Mouse (Mus musculus) kidney, embryonic 14.5 days (tissue): ENCODE data around the gene Gm20767. TPM values are rescaled to one million over a fixed set of nuclear protein-coding genes. Genes with fewer than 3 reads are reported as not detected.
A peak's percentile ranks its signal among the peaks of the same experiment; 100 is the strongest.
"Not testable (repeated sequence)": the region's sequence is repeated elsewhere in the genome, so short reads cannot be mapped to it uniquely, and the experiment has no call there.

Source experiments
- ATAC-seq: fragments of 200-750 bp; cut with Nextera tagmentation; 2 replicates; pipeline ENCODE4 v1.8.0; 2017; ENCODE audit warnings: moderate number of reproducible peaks, mild to moderate bottlenecking, moderate TSS enrichment, moderate library complexity; ENCODE audit not compliant: low FRiP score, low TSS enrichment
- H3K27ac ChIP-seq: fragments of 300-500 bp; sonication (generic); 2 replicates; pipeline ENCODE4 v1.5.1; 2014; ENCODE audit warnings: low read depth, mild to moderate bottlenecking, low read length, moderate library complexity, mixed read lengths
- H3K27me3 ChIP-seq: fragments of 300-500 bp; sonication (generic); 2 replicates; pipeline ENCODE4 v1.6.1; 2014; ENCODE audit warnings: mild to moderate bottlenecking, low read length; ENCODE audit not compliant: control insufficient read depth, insufficient read depth
- H3K36me3 ChIP-seq: fragments of 300-500 bp; sonication (generic); 2 replicates; pipeline ENCODE4 v1.6.1; 2014; ENCODE audit warnings: low read length, mixed read lengths; ENCODE audit not compliant: control insufficient read depth, insufficient read depth
- H3K4me1 ChIP-seq: fragments of 300-500 bp; sonication (generic); 2 replicates; pipeline ENCODE4 v1.6.1; 2014; ENCODE audit warnings: low read length, mixed read lengths; ENCODE audit not compliant: control insufficient read depth, insufficient read depth
- H3K4me2 ChIP-seq: fragments of 300-500 bp; sonication (generic); replicated peaks from 2 replicates; pipeline ENCODE4 v1.6.1; 2014; ENCODE audit warnings: low read depth, mild to moderate bottlenecking, low read length
- H3K4me3 ChIP-seq: fragments of 300-500 bp; sonication (generic); 2 replicates; pipeline ENCODE4 v1.5.1; 2014; ENCODE audit warnings: mild to moderate bottlenecking, low read length
- H3K9ac ChIP-seq: fragments of 300-500 bp; sonication (generic); 2 replicates; pipeline ENCODE4 v1.6.1; 2014; ENCODE audit warnings: low read depth, mild to moderate bottlenecking, low read length, moderate library complexity
- H3K9me3 ChIP-seq: fragments of 300-500 bp; sonication (generic); 2 replicates; pipeline ENCODE4 v1.6.1; 2016; ENCODE audit warnings: low read length; ENCODE audit not compliant: control insufficient read depth
- WGBS: fragments of 180-500 bp; shearing (Covaris S2); extraction: QIAGEN DNeasy Blood & Tissue Kit; methylation state at CpG from one replicate; pipeline ENCODE4 v1.1.7; 2014; 5-methylcytosine and 5-hydroxymethylcytosine counted together
- polyA plus RNA-seq: library from polyadenylated mRNA; unstranded; fragments of >200 nt; fragmentation: Nextera tagmentation; extraction: Ambion mirVana; gene quantifications from 2 replicates; pipeline ENCODE4 v1.2.1, GENCODE M21; 2014

Gene Gm20767
- not detected in 2 replicates for polyA plus RNA-seq

GRCm38 (mm10) chr13:120139946-120140345 lies at the start of gene Gm20767:
Gene Gm20767, plus strand, starts transcription at chr13:120140246.
- H3K27ac ChIP-seq, H3K4me3 ChIP-seq, H3K9me3 ChIP-seq, H3K9ac ChIP-seq, H3K36me3 ChIP-seq, ATAC-seq, H3K4me1 ChIP-seq, H3K4me2 ChIP-seq, H3K27me3 ChIP-seq: not testable (repeated sequence)
- WGBS: 91% methylated on average over 2 of the region's 5 CpGs

- H3K9me3 ChIP-seq, H3K27me3 ChIP-seq, ATAC-seq, H3K36me3 ChIP-seq, H3K9ac ChIP-seq, H3K4me1 ChIP-seq, H3K27ac ChIP-seq, H3K4me3 ChIP-seq, H3K4me2 ChIP-seq: not testable (repeated sequence)
- whole genome bisulfite sequencing: no CpG with 5 or more reads among the region's 13 CpGs
These were observed 47.1 kb upstream of the Gm20767 start for GRCm38 (mm10) chr13:120092950-120093349.

GRCm38 (mm10) chr13:120096241-120096937 lies 43.7 kb upstream of the Gm20767 start:
- not testable (repeated sequence) for H3K36me3 ChIP-seq, H3K9me3 ChIP-seq, H3K27ac ChIP-seq, H3K9ac ChIP-seq, H3K4me1 ChIP-seq, H3K27me3 ChIP-seq, H3K4me3 ChIP-seq, H3K4me2 ChIP-seq
- whole genome bisulfite sequencing: under 1% methylated on average over 24 of the region's 38 CpGs
- ATAC-seq: peak; percentile 87

- H3K4me3 ChIP-seq, H3K4me1 ChIP-seq, H3K27ac ChIP-seq, H3K9me3 ChIP-seq, H3K36me3 ChIP-seq, H3K27me3 ChIP-seq, H3K4me2 ChIP-seq, H3K9ac ChIP-seq: not testable (repeated sequence)
- 0% methylated on average over 5 of the region's 13 CpGs for WGBS
- ATAC-seq: peak; percentile 16; the same call in 1 of the 2 replicates
These were observed 43.1 kb upstream of the Gm20767 start for GRCm38 (mm10) chr13:120096938-120097256.

- H3K4me3 ChIP-seq, ATAC-seq: not testable (repeated sequence)
These were observed 40.7 kb upstream of the Gm20767 start for GRCm38 (mm10) chr13:120099327-120099726.

GRCm38 (mm10) chr13:120106504-120106903 lies 33.5 kb upstream of the Gm20767 start:
- H3K9ac ChIP-seq, H3K27ac ChIP-seq, H3K4me3 ChIP-seq, H3K9me3 ChIP-seq, H3K27me3 ChIP-seq, H3K4me1 ChIP-seq, H3K36me3 ChIP-seq, H3K4me2 ChIP-seq, ATAC-seq: not testable (repeated sequence)
- WGBS: no CpG with 5 or more reads among the region's 5 CpGs

More at GRCm38 (mm10) chr13:120099327-120099726, 40.7 kb upstream of the Gm20767 start:
- H3K9me3 ChIP-seq, H3K9ac ChIP-seq, H3K27ac ChIP-seq, H3K4me1 ChIP-seq, H3K27me3 ChIP-seq, H3K36me3 ChIP-seq, H3K4me2 ChIP-seq: not testable (repeated sequence)
- no CpG with 5 or more reads among the region's 5 CpGs for WGBS

GRCm38 (mm10) chr13:120107000-120107399 lies 33.0 kb upstream of the Gm20767 start:
- WGBS: 74% methylated on average over 2 of the region's 2 CpGs

GRCm38 (mm10) chr13:120142348-120142747 lies 2.3 kb downstream of the Gm20767 start:
- WGBS: 81% methylated on average over 2 of the region's 3 CpGs
- not testable (repeated sequence) for H3K4me1 ChIP-seq, H3K4me3 ChIP-seq, H3K4me2 ChIP-seq, H3K9ac ChIP-seq, H3K9me3 ChIP-seq, ATAC-seq, H3K27ac ChIP-seq, H3K27me3 ChIP-seq, H3K36me3 ChIP-seq

More at GRCm38 (mm10) chr13:120107000-120107399, 33.0 kb upstream of the Gm20767 start:
- not testable (repeated sequence) for H3K4me2 ChIP-seq, H3K9me3 ChIP-seq, H3K36me3 ChIP-seq, H3K4me3 ChIP-seq, H3K27me3 ChIP-seq, H3K9ac ChIP-seq, H3K27ac ChIP-seq, H3K4me1 ChIP-seq, ATAC-seq

- not testable (repeated sequence) for H3K9me3 ChIP-seq, H3K4me1 ChIP-seq, H3K4me3 ChIP-seq, H3K9ac ChIP-seq, H3K36me3 ChIP-seq, H3K27ac ChIP-seq, H3K27me3 ChIP-seq, ATAC-seq, H3K4me2 ChIP-seq
- 57% methylated on average over 3 of the region's 4 CpGs for WGBS
These were observed 9.8 kb downstream of the Gm20767 start for GRCm38 (mm10) chr13:120149660-120150407.
